ENCODE assay signal across 9 mouse cellular contexts in genomic region chr13:100516213-100517105, GRCm38 (mm10). TPM values are rescaled to one million over a fixed set of nuclear protein-coding genes. Genes with fewer than 3 reads are reported as not detected.
DNase-seq lines count a peak whose midpoint lies in the region; ATAC-seq and TF ChIP-seq lines count a peak whose summit lies in the region.
"Had no signal": no experiment of that assay in that cellular context is flagged by ENCODE, and none has a peak within 500 bp of the region (broad histone marks: within the 10 kb centered on the region; RNA-seq: fewer than 3 reads in every experiment).

No protein-coding gene starts in this region.

- no peak for TF ChIP-seq CTCF in intestine, postnatal 0 days (IDR thresholded peaks at IDR 0.05; ENCODE audit: low read depth)
- TF ChIP-seq CTCF in stomach, postnatal 0 days (IDR thresholded peaks at IDR 0.05; ENCODE audit: low read depth), result no peak

- H3K36me3 ChIP-seq in intestine, postnatal 0 days (ENCODE audit: control insufficient read depth, insufficient read depth), result peaks cover 3% of the 10 kb centered on the region; the same call in 1 of the 2 replicates
- no peaks in the 10 kb centered on the region for H3K36me3 ChIP-seq in stomach, postnatal 0 days (ENCODE audit: control insufficient read depth, insufficient read depth, low read length)

- intact Hi-C loops in heart, postnatal 36 days (cut with DNase I), result no loop called here

- peak; percentile 82 for ATAC-seq in intestine, postnatal 0 days
- peak; percentile 73 for ATAC-seq in stomach, postnatal 0 days (ENCODE audit: low FRiP score, low TSS enrichment)

- peak overlapping the region; percentile 78 for H3K27ac ChIP-seq in intestine, postnatal 0 days (ENCODE audit: low read depth, low read length)
- H3K27ac ChIP-seq in stomach, postnatal 0 days (replicated peaks), result peak overlapping the region; percentile 82

- TF ChIP-seq EP300 in stomach, postnatal 0 days (optimal IDR thresholded peaks at IDR 0.05), result peak; percentile 46

- H3K4me1 ChIP-seq in intestine, postnatal 0 days (replicated peaks; ENCODE audit: control insufficient read depth, insufficient read depth, low read length), result 0 out of 2 replicates have a peak, but pooled peaks cover 8% of the 10 kb centered on the region
- no peaks in the 10 kb centered on the region for H3K4me1 ChIP-seq in stomach, postnatal 0 days (replicated peaks; ENCODE audit: control insufficient read depth, insufficient read depth)

- H3K27me3 ChIP-seq in intestine, postnatal 0 days (replicated peaks; ENCODE audit: control insufficient read depth, insufficient read depth, low read length), result no peaks in the 10 kb centered on the region
- H3K27me3 ChIP-seq in stomach, postnatal 0 days (ENCODE audit: control insufficient read depth, insufficient read depth, low read length), result no peaks in the 10 kb centered on the region

- H3K9me3 ChIP-seq in intestine, postnatal 0 days (ENCODE audit: control insufficient read depth), result no peaks in the 10 kb centered on the region
- H3K9me3 ChIP-seq in stomach, postnatal 0 days (ENCODE audit: control insufficient read depth, low read length), result no peaks in the 10 kb centered on the region

- WGBS in intestine, postnatal 0 days, result 39% methylated on average over 12 of the region's 12 CpGs
- WGBS in stomach, postnatal 0 days, result 46% methylated on average over 12 of the region's 12 CpGs

- no peak overlapping the region for H3K4me3 ChIP-seq in intestine, postnatal 0 days (ENCODE audit: low read depth, low read length)
- H3K4me3 ChIP-seq in stomach, postnatal 0 days (ENCODE audit: low read depth, low read length), result no peak overlapping the region

- DNase-seq in cerebellum, adult 11-12 months, result peak; percentile 29
- no peak for DNase-seq in cerebellum, adult 8-10 months
- peak; percentile 42 for DNase-seq in urinary bladder, postnatal 14 days (ENCODE audit: low spot score)
- DNase-seq in urinary bladder, postnatal 25 days (ENCODE audit: low spot score), result no peak
- no peak for DNase-seq in stomach, postnatal 0 days (ENCODE audit: low spot score)
- no peak for DNase-seq in heart, postnatal 36 days
- DNase-seq in urinary bladder, postnatal 4 days (ENCODE audit: low spot score in 2 of 2), result no peak
- DNase-seq: right cerebral cortex, postnatal 14 days had no signal

- no peak overlapping the region for H3K9ac ChIP-seq in intestine, postnatal 0 days (ENCODE audit: low read depth, low read length)
- no peak overlapping the region for H3K9ac ChIP-seq in stomach, postnatal 0 days (ENCODE audit: low read length)

- H3K4me2 ChIP-seq in intestine, postnatal 0 days (replicated peaks; ENCODE audit: low read depth), result no peak overlapping the region
- no peak overlapping the region for H3K4me2 ChIP-seq in stomach, postnatal 0 days (replicated peaks; ENCODE audit: low read depth)

RNA-seq across cellular contexts. Expression of gene Gtf2h2, which starts 24.1 kb away (rescaled TPM):
- polyA plus RNA-seq in intestine, postnatal 0 days (2015; fragmentation: Nextera tagmentation; extraction: Ambion mirVana), result 33.4 and 37.5 TPM in 2 replicates
- 25.3 and 25.7 TPM in 2 replicates for polyA plus RNA-seq in stomach, postnatal 0 days (2015; fragmentation: Nextera tagmentation; extraction: Ambion mirVana)
- 10 to 100 TPM; 18.4 to 23.6 TPM for total RNA-seq in heart, postnatal 36 days (2021)

RNA-seq across cellular contexts. Expression of gene Ocln, which starts 36.1 kb away (rescaled TPM):
- 44.5 and 49.4 TPM in 2 replicates for polyA plus RNA-seq in intestine, postnatal 0 days (2015; fragmentation: Nextera tagmentation; extraction: Ambion mirVana)
- polyA plus RNA-seq in stomach, postnatal 0 days (2015; fragmentation: Nextera tagmentation; extraction: Ambion mirVana), result 65.7 and 66.0 TPM in 2 replicates
- under 1 TPM; 0.39 to 0.46 TPM for total RNA-seq in heart, postnatal 36 days (2021)

Comparison
In these comparisons a context has a peak if more than half of its experiments do, and no peak if none do; other contexts are left out.
1. DNase-seq: peak in cerebellum, adult 11-12 months (single experiment) and urinary bladder, postnatal 14 days (single experiment); none in cerebellum, adult 8-10 months (single experiment), urinary bladder, postnatal 25 days (single experiment), stomach, postnatal 0 days (single experiment), heart, postnatal 36 days (0 of 2) and urinary bladder, postnatal 4 days (0 of 2).